Mouse (Mus musculus) lung, embryonic 14.5 days (tissue): ENCODE results near the gene Lingo2. TPM values are rescaled to one million over a fixed set of nuclear protein-coding genes. Genes with fewer than 3 reads are reported as not detected.
"Not testable (repeated sequence)": the region's sequence is repeated elsewhere in the genome, so short reads cannot be mapped to it uniquely, and the experiment has no call there.

ENCODE experiments used
- ATAC-seq: fragments of 200-750 bp; cut with Nextera tagmentation; 2 replicates; pipeline ENCODE4 v1.8.0; 2017; ENCODE audit warnings: mild to moderate bottlenecking, moderate TSS enrichment, moderate library complexity; ENCODE audit not compliant: insufficient read depth
- DNase-seq: peaks from one replicate; pipeline ENCODE4 v3.0.0-alpha.2; 2015
- H3K27ac ChIP-seq: fragments of 300-500 bp; sonication (generic); 2 replicates; pipeline ENCODE4 v1.5.1; 2014; ENCODE audit warnings: low read depth, mild to moderate bottlenecking, moderate library complexity
- H3K27me3 ChIP-seq: fragments of 300-500 bp; sonication (generic); 2 replicates; pipeline ENCODE4 v1.6.1; 2014; ENCODE audit warnings: low read length, control low read depth; ENCODE audit not compliant: insufficient read depth
- H3K36me3 ChIP-seq: fragments of 300-500 bp; sonication (generic); 2 replicates; pipeline ENCODE4 v1.6.1; 2014; ENCODE audit warnings: control low read depth; ENCODE audit not compliant: insufficient read depth
- H3K4me1 ChIP-seq: fragments of 300-500 bp; sonication (generic); 2 replicates; pipeline ENCODE4 v1.6.1; 2014; ENCODE audit warnings: antibody characterized with exemption, control low read depth; ENCODE audit not compliant: insufficient read depth
- H3K4me2 ChIP-seq: fragments of 300-500 bp; sonication (generic); 2 replicates; pipeline ENCODE4 v1.6.1; 2014; ENCODE audit warnings: mild to moderate bottlenecking
- H3K4me3 ChIP-seq: fragments of 300-500 bp; sonication (generic); 2 replicates; pipeline ENCODE4 v1.5.1; 2014; ENCODE audit warnings: low read depth, low read length
- H3K9ac ChIP-seq: fragments of 300-500 bp; sonication (generic); 2 replicates; pipeline ENCODE4 v1.6.1; 2014
- H3K9me3 ChIP-seq: fragments of 300-500 bp; sonication (generic); 2 replicates; pipeline ENCODE4 v1.6.1; 2016; ENCODE audit warnings: low read depth, low read length, control low read depth
- CTCF ChIP-seq: IDR thresholded peaks from 2 replicates; pipeline ENCODE4 v1.5.1; 2016; ENCODE audit warnings: antibody characterized with exemption, low read depth
- WGBS: fragments of 180-500 bp; shearing (Covaris S2); extraction: QIAGEN DNeasy Blood & Tissue Kit; methylation state at CpG from one replicate; pipeline ENCODE4 v1.1.7; 2014; 5-methylcytosine and 5-hydroxymethylcytosine counted together
- polyA plus RNA-seq: library from polyadenylated mRNA; unstranded; fragments of >200 nt; fragmentation: Nextera tagmentation; extraction: Ambion mirVana; gene quantifications from 2 replicates; pipeline ENCODE4 v1.2.1, GENCODE M21; 2014

Lingo2 gene
- polyA plus RNA-seq, 1 experiment from 2014 or later, result 0.16 TPM

DNA sequence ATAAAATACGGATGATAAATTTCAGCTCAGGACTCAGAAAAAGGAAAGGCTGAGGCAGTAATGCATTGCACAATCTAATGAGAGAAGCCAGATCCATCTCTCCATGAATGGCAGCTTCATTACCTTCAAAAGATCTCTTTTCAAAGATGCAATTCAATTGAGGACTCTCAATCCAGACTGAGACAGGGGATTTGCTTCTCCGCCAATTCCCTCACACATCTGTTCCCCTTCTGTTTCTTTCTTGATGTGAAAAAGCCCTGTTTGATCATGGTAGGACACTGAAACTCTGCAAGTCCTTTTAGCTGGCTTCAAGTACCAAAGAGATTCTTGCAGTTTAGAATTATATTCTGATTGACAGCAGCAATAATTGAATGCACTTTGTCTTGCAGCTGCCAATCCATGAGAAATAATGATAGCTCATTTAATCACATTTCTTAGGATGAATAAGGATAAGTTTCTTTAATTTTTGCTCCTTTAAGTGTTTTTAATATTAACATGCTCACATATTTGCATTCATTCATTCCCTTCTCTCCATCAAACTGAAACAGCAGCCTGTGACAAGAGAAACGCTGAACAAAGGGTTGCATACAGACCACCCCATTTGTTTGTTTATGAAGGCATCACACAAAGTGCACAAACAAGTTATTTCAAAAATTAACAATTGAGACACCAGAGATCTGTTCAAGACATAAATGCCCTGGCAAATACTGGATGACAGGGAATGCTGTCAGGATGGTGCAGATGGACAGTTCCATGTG lies 870.3 kb downstream of the Lingo2 start:
- Histone ChIP-seq H3K36me3 (no peaks in the 10 kb centered on the region), H3K27me3 (no peaks in the 10 kb centered on the region), H3K9ac (no peak overlapping the region), H3K27ac (no peak overlapping the region), H3K4me3 (no peak overlapping the region), H3K4me2 (no peak overlapping the region), H3K4me1 (no peaks in the 10 kb centered on the region), H3K9me3 (no peaks in the 10 kb centered on the region)
- ATAC-seq (no peak), DNase-seq (no peak)
- 80% methylated on average over 3 of the region's 3 CpGs for WGBS
- no peak for TF ChIP-seq CTCF

DNA sequence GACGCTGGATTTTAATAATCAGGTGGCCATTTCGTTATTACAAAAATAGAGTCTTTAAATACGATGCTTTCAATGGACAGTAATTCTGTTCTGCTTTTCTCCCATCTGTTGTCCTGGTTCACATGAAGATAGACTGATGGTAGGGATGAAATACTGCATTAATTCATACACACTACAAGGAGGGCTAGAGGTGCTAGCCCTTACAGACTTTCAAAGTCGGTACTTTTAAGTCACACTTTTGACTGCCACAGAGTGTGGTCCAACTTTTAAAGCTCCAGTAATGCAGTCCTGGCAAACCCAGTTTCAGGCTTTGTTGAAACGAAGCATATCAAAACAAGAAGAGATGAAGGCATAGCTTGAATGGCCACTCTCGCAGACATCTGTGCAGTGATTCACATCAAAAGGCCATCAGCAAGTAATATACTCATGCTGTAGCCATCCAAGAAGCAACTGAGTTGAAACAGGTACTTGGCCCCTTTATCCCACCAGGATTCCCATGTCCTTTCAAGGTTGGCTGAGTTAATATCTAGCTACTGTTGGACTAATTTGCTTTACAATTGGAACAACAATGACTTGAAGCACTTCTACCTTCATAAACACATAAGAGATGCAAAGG lies 872.5 kb downstream of the Lingo2 start:
- ATAC-seq (no peak), DNase-seq (no peak)
- no peaks in the 10 kb centered on the region for H3K27me3 ChIP-seq
- no peak overlapping the region for H3K27ac ChIP-seq
- no peak overlapping the region for H3K4me2 ChIP-seq
- no peak for TF ChIP-seq CTCF
- no peak overlapping the region for H3K9ac ChIP-seq
- no peaks in the 10 kb centered on the region for H3K9me3 ChIP-seq
- no peak overlapping the region for H3K4me3 ChIP-seq
- no peaks in the 10 kb centered on the region for H3K4me1 ChIP-seq
- WGBS, result 79% methylated on average over 6 of the region's 6 CpGs
- H3K36me3 ChIP-seq, result no peaks in the 10 kb centered on the region

DNA sequence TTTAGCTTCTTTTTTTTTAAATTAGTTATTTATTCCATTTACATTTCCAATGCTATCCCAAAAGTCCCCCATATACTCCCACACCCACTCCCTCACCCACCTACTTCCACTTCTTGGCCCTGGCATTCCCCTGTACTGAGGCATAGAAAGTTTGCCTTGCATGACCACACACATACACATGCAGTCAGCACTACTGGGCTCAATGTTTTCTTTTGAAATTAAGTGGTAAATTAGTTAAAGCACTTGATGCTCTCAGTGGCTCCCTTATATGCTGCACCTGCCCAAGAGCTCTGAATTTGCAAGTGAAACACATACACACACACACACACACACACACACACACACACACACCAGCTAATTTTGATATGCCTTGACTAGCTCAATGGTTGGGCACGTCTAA lies 886.8 kb downstream of the Lingo2 start:
- H3K36me3 ChIP-seq, H3K9me3 ChIP-seq, H3K27ac ChIP-seq, H3K9ac ChIP-seq, H3K4me2 ChIP-seq, ATAC-seq, DNase-seq, H3K27me3 ChIP-seq, H3K4me1 ChIP-seq, H3K4me3 ChIP-seq: not testable (repeated sequence)
- 43% methylated on average over 1 of the region's 1 CpGs for WGBS

DNA sequence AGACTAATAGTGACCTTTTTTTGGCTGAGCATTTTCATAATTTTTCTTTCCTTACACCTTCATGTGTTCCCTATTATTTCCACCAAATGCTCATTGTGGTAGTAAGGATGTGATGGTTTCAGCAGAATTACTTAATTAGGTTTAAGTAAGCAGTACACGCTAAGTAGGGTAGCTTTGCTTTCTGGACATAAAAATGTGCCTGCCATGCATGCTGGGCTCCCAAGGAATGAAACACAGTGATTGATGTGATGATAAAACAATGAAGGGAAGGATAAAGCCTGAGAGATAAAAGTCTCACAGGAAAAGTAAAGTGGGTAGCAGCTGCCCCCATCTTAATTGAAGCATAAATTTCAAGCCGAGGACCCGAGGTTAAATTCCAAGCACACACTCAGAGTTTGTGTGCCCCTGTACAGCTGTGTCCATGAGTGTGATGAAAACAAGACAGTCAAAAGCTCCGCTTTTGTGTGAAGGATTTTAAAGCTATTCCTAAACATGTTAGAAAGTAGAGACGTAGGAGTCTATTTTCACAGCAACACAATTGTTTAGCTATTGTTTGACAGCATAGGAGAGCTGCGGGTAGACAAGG lies 898.7 kb downstream of the Lingo2 start:
- Histone ChIP-seq H3K36me3 (no peaks in the 10 kb centered on the region), H3K9ac (no peak overlapping the region), H3K4me2 (no peak overlapping the region), H3K27ac (no peak overlapping the region), H3K9me3 (no peaks in the 10 kb centered on the region), H3K4me3 (no peak overlapping the region), H3K4me1 (no peaks in the 10 kb centered on the region), H3K27me3 (no peaks in the 10 kb centered on the region)
- no peak for DNase-seq
- 48% methylated on average over 6 of the region's 6 CpGs for WGBS
- no peak for TF ChIP-seq CTCF
- no peak for ATAC-seq

DNA sequence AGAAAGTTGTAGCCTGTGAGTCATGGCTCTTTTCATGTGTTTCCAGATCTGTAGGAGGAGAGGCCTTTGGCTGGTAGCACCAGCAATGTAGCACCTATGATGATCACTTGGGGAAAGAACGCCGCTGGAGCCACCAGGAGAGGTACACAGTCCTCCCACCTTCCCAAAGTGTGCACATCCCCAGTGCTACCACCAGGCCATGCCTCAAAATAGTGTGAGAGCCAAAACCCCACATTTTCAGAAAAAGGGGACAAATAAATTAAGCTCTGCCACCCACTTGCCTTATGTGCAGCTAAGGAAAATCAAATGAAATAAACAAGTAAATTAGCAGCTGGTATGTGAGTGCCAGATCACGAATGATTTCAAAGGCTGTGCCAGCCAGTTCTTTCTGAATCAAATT lies 911.2 kb downstream of the Lingo2 start:
- TF ChIP-seq CTCF, result no peak
- no peak for ATAC-seq

GRCm38 (mm10) chr4:36038742-36039141 lies 912.8 kb downstream of the Lingo2 start:
- no peak for DNase-seq
- TF ChIP-seq CTCF, result no peak
- ATAC-seq, result no peak
- no peak overlapping the region for H3K4me2 ChIP-seq
- H3K36me3 ChIP-seq, result no peaks in the 10 kb centered on the region
- no peak overlapping the region for H3K9ac ChIP-seq
- H3K9me3 ChIP-seq, result no peaks in the 10 kb centered on the region
- H3K4me3 ChIP-seq, result no peak overlapping the region
- H3K4me1 ChIP-seq, result no peaks in the 10 kb centered on the region
- no peaks in the 10 kb centered on the region for H3K27me3 ChIP-seq
- no peak overlapping the region for H3K27ac ChIP-seq
- 100% methylated on average over 2 of the region's 2 CpGs for WGBS

More for the DNA sequence above, 911.2 kb downstream of the Lingo2 start:
- Histone ChIP-seq H3K4me2 (no peak overlapping the region), H3K4me1 (no peaks in the 10 kb centered on the region), H3K36me3 (no peaks in the 10 kb centered on the region), H3K9ac (no peak overlapping the region), H3K27me3 (no peaks in the 10 kb centered on the region), H3K27ac (no peak overlapping the region), H3K9me3 (no peaks in the 10 kb centered on the region), H3K4me3 (no peak overlapping the region)
- no peak for DNase-seq
- WGBS, result 81% methylated on average over 3 of the region's 3 CpGs

DNA sequence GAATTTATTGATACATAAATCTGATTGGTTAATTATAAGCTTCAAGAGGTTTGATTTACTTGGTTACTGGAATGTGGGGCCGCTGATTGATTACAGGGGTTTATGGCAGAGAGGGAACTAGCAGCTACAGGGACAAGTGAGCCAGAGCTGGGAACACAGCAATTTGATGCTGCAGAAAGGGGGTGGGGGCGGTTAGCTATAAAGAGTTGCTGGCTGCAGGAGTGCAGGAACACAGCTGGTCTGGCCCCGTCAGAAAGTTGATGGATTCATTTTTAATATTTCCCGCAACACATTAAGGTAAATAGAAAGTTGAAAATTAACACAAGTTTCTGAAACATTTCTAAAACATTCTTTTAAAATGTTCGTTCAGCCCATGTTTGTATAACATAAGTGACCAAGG lies 919.5 kb downstream of the Lingo2 start:
- ATAC-seq, result no peak
- H3K27ac ChIP-seq, result no peak overlapping the region
- H3K4me2 ChIP-seq, result no peak overlapping the region
- H3K4me1 ChIP-seq, result no peaks in the 10 kb centered on the region
- no peak overlapping the region for H3K9ac ChIP-seq
- H3K4me3 ChIP-seq, result no peak overlapping the region
- H3K27me3 ChIP-seq, result no peaks in the 10 kb centered on the region
- no peaks in the 10 kb centered on the region for H3K9me3 ChIP-seq
- 45% methylated on average over 5 of the region's 5 CpGs for WGBS
- no peak for TF ChIP-seq CTCF
- no peaks in the 10 kb centered on the region for H3K36me3 ChIP-seq
- no peak for DNase-seq
